Mouse (Mus musculus) stomach, embryonic 16.5 days (tissue): ENCODE measurements around the gene Slc17a9. TPM values are rescaled to one million over a fixed set of nuclear protein-coding genes. Genes with fewer than 3 reads are reported as not detected.

Experiments used
- ATAC-seq: fragments of 200-750 bp; cut with Nextera tagmentation; 2 replicates; pipeline ENCODE4 v1.8.0; 2017; ENCODE audit warnings: moderate number of reproducible peaks, moderate TSS enrichment; ENCODE audit not compliant: insufficient read depth, low FRiP score
- H3K27ac ChIP-seq: fragments of 300-500 bp; sonication (generic); 2 replicates; pipeline ENCODE4 v1.5.1; 2014; ENCODE audit warnings: low read length
- H3K27me3 ChIP-seq: fragments of 300-500 bp; sonication (generic); 2 replicates; pipeline ENCODE4 v1.6.1; 2014; ENCODE audit warnings: low read length, control low read depth, mixed read lengths; ENCODE audit not compliant: control insufficient read depth, insufficient read depth
- H3K36me3 ChIP-seq: fragments of 300-500 bp; sonication (generic); 2 replicates; pipeline ENCODE4 v1.6.1; 2014; ENCODE audit warnings: low read length; ENCODE audit not compliant: control insufficient read depth, insufficient read depth
- H3K4me1 ChIP-seq: fragments of 300-500 bp; sonication (generic); 2 replicates; pipeline ENCODE4 v1.6.1; 2014; ENCODE audit warnings: low read length, control low read depth, mixed read lengths; ENCODE audit not compliant: control insufficient read depth, insufficient read depth
- H3K4me2 ChIP-seq: fragments of 300-500 bp; sonication (generic); 2 replicates; pipeline ENCODE4 v1.6.1; 2014; ENCODE audit warnings: low read depth, low read length, mixed read lengths
- H3K4me3 ChIP-seq: fragments of 300-500 bp; sonication (generic); replicated peaks from 2 replicates; pipeline ENCODE4 v1.5.1; 2014; ENCODE audit warnings: mild to moderate bottlenecking, low read length
- H3K9ac ChIP-seq: fragments of 300-500 bp; sonication (generic); 2 replicates; pipeline ENCODE4 v1.6.1; 2014; ENCODE audit warnings: low read length
- H3K9me3 ChIP-seq: fragments of 300-500 bp; sonication (generic); replicated peaks from 2 replicates; pipeline ENCODE4 v1.6.1; 2016; ENCODE audit warnings: low read length, control low read depth; ENCODE audit not compliant: control insufficient read depth
- WGBS: fragments of 180-500 bp; shearing (Covaris S2); extraction: QIAGEN DNeasy Blood & Tissue Kit; methylation state at CpG from one replicate; pipeline ENCODE4 v1.1.7; 2014; 5-methylcytosine and 5-hydroxymethylcytosine counted together
- polyA plus RNA-seq: library from polyadenylated mRNA; unstranded; fragments of >200 nt; fragmentation: Nextera tagmentation; extraction: Ambion mirVana; gene quantifications from 2 replicates; pipeline ENCODE4 v1.2.1, GENCODE M21; 2015

The Slc17a9 gene
- polyA plus RNA-seq, 1 experiment from 2014 or later: 5.1 TPM

DNA sequence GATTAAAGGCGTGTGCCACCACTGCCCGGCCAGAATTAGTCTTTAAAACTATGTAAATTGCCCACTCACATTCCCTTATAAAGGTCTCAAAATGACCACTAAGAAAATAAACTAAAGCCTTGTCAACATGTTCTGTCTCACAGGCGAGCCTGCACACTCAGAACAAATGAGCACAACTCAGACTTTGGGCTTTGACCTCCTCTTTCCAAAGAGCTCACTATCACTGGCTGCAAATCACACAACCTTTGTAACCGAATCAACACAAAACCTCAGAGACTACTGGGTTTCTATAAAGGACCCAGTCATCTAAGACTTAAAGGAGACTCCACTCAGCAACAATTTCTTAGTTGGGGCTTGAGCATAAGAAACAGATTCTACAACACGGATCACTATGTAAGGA, 24.6 kb upstream of the Slc17a9 start:
- Histone ChIP-seq H3K36me3 (no peaks in the 10 kb centered on the region), H3K4me1 (peaks cover 35% of the 10 kb centered on the region), H3K4me3 (peak overlapping the region; percentile 68), H3K9ac (peak overlapping the region; percentile 98), H3K9me3 (no peaks in the 10 kb centered on the region), H3K27me3 (no peaks in the 10 kb centered on the region), H3K4me2 (peak overlapping the region; percentile 83), H3K27ac (0 out of 2 replicates have a peak overlapping the region, but pooled peaks have one; percentile 97)
- no peak for ATAC-seq
- 61% methylated on average over 5 of the region's 5 CpGs for WGBS

DNA sequence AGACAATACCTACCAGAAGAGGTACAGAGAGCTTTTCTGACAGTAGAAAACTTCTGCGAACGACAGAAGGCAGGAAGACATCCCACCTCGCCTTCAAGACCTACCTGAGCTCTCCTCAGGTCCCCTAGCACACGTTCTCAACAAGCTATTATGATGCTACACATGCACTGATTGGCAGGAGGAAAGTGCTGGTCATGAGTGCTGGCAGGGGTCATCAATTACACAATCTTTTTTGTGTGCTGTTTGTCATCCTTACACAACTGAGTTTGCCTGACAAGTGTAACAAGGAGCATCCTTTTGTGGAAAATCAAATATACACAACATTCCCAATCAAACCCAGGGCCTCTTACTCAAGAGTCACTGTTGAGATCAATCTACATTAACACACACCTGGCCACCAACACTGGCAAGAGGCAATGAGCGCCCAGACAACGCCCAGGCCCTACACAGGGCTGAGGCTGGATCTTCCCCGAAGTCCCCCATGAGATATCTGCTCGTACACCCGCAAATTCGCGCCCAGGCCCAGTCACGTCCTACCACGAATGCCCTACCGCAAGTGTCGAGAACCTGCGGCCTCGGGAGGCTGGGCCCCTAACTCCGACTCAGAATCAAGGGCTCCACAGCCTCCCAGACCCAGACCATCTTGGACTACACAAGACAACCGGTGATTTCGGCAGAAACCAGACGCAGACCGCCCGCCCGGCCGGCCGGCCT, 23.9 kb upstream of the Slc17a9 start:
- H3K4me2 ChIP-seq: peak overlapping the region; percentile 83
- peak overlapping the region; percentile 97 for H3K27ac ChIP-seq
- ATAC-seq: peak; percentile 6; the same call in 1 of the 2 replicates
- no peaks in the 10 kb centered on the region for H3K36me3 ChIP-seq
- H3K4me3 ChIP-seq: peak overlapping the region; percentile 68
- H3K27me3 ChIP-seq: no peaks in the 10 kb centered on the region
- H3K9ac ChIP-seq: peak overlapping the region; percentile 98
- H3K9me3 ChIP-seq: no peaks in the 10 kb centered on the region
- WGBS: 5% methylated on average over 26 of the region's 26 CpGs
- H3K4me1 ChIP-seq: peaks cover 32% of the 10 kb centered on the region

DNA sequence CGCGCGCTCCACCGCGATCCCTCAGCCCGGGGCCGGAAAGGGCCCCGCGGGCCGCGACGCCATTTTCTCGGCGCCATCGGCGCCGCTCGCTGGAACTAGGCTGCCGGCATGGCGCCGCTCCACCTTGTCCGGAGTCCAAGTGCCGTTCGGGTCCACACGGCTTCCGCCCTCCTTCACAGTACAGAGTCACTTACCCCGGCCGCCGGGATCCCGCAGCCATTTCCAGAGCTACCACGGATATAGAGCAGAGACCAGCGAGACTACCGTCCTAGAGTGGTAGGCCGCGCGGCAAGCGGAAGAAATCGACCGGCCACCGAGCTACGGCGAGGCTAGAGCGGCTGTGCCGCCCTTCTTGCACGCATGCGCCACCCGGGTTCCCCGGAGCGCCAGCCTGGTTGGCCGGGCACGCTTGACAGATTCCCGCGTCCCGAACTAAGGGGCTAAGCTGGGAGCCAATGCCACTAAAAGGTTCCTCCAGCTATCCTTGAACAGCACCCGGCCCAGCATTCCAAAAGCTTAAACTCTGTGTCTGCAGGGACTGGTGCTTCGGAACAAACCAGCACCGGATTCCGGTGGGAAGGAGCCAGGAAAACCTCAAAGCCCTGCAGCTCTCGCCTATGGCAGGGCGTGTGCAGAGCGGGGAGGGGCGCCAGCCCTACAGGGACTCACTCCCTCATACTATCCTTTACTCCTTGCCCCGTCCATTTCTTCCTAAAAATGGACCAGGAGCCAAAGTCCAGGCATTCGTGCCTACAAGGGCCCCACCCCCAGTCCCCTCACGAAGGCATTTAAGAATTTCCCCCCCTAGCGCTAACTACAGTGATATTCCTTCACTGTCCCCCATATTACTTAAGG, 23.1 kb upstream of the Slc17a9 start:
- under 1% methylated on average over 66 of the region's 66 CpGs for WGBS
- ATAC-seq: peak; percentile 96
- Histone ChIP-seq H3K27ac (peak overlapping the region; percentile 97), H3K4me3 (peak overlapping the region; percentile 68), H3K4me1 (peaks cover 32% of the 10 kb centered on the region), H3K9me3 (no peaks in the 10 kb centered on the region), H3K36me3 (no peaks in the 10 kb centered on the region), H3K27me3 (no peaks in the 10 kb centered on the region), H3K9ac (peak overlapping the region; percentile 98), H3K4me2 (peak overlapping the region; percentile 83)

GRCm38 (mm10) chr2:180702701-180703149, 22.3 kb upstream of the Slc17a9 start:
- Histone ChIP-seq H3K27ac (peak overlapping the region; percentile 97), H3K4me2 (peak overlapping the region; percentile 83), H3K36me3 (no peaks in the 10 kb centered on the region), H3K9me3 (no peaks in the 10 kb centered on the region), H3K4me3 (peak overlapping the region; percentile 68), H3K27me3 (no peaks in the 10 kb centered on the region), H3K9ac (peak overlapping the region; percentile 98), H3K4me1 (peaks cover 32% of the 10 kb centered on the region)
- ATAC-seq: no peak
- 28% methylated on average over 4 of the region's 4 CpGs for WGBS

DNA sequence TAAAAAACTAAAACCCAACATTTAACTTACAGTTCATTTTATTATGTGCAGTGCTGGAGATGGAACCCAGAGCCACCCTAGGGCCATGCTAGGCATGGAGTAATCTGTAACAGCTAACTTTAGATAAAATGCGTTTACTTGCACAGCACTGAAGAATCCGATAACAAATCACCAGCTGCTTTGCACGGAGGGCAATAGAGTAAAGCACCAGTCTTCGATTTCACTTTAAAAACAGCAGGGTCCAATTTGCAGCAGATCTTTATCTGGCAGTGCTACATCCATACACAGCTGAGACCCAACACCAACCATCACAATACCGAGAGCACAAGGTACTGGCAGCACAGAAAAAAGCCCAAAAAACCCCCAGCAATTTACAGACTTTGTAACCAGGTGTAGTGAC, 21.9 kb upstream of the Slc17a9 start:
- Histone ChIP-seq H3K27ac (peak overlapping the region; percentile 97), H3K4me1 (peaks cover 35% of the 10 kb centered on the region), H3K9ac (peak overlapping the region; percentile 7; the same call in 1 of the 2 replicates), H3K27me3 (no peaks in the 10 kb centered on the region), H3K36me3 (no peaks in the 10 kb centered on the region), H3K4me3 (no peak overlapping the region), H3K9me3 (no peaks in the 10 kb centered on the region), H3K4me2 (peak overlapping the region; percentile 83)
- WGBS: 66% methylated on average over 5 of the region's 5 CpGs
- no peak for ATAC-seq

DNA sequence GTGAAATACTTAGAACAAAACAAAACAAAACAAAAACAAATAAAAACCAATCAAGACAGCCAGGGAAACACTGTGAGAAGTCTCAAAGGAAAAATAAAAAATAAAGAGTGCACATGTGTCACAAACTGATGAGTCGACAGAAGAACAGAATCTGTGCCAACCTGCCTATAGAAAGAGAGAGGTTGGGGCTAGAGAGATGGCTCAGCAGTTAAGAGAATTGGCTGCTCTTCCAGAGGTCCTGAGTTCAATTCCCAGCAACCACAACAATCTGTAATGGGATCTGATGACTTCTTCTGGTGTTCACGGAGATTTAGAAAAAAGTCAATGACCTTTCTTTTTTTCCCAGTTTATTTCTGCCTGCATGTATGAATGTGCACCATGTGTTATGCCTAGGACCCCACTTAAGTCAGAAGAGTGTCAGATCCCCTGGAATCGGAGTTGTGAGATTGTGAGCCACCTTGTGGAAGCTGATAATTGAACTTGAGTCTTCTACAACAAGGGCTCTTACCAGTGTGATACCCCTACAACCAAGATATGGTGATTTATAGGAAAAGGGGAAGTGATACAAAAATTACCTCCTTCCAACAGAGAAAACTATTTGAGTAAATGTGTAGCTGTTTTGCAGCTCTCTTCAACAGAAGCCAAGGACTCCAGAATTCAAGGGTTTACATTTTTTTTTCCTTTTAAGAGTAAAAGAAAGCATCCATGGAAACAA, 21.3 kb upstream of the Slc17a9 start:
- H3K27me3 ChIP-seq: no peaks in the 10 kb centered on the region
- H3K27ac ChIP-seq: no peak overlapping the region
- H3K9ac ChIP-seq: no peak overlapping the region
- H3K4me1 ChIP-seq: peaks cover 41% of the 10 kb centered on the region
- no peaks in the 10 kb centered on the region for H3K36me3 ChIP-seq
- no peak for ATAC-seq
- no peak overlapping the region for H3K4me2 ChIP-seq
- 78% methylated on average over 3 of the region's 3 CpGs for WGBS
- no peak overlapping the region for H3K4me3 ChIP-seq
- no peaks in the 10 kb centered on the region for H3K9me3 ChIP-seq

DNA sequence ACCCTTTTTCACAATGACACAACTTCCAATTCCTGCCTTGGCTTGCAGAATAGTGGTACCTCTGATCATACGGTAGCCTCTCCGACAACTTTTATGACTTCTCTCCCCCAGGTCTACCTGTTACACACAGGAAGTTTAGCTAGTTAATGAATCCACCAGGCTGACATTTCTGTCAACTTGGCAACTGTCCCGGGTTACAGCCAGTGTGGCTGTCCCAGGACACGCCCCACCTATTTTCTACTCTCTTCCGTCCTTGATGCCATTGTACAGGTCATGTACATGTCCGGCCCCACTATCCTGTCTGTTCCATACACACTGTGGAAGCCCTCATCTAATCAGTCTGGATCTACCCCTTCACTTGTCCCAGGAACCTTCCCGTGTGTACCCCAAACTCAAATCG, 20.5 kb upstream of the Slc17a9 start:
- Histone ChIP-seq H3K4me1 (peaks cover 34% of the 10 kb centered on the region), H3K9me3 (no peaks in the 10 kb centered on the region), H3K4me3 (no peak overlapping the region), H3K4me2 (no peak overlapping the region), H3K36me3 (no peaks in the 10 kb centered on the region), H3K27ac (no peak overlapping the region; the same call in 1 of the 2 replicates), H3K27me3 (no peaks in the 10 kb centered on the region), H3K9ac (no peak overlapping the region)
- no peak for ATAC-seq
- 72% methylated on average over 8 of the region's 8 CpGs for WGBS

DNA sequence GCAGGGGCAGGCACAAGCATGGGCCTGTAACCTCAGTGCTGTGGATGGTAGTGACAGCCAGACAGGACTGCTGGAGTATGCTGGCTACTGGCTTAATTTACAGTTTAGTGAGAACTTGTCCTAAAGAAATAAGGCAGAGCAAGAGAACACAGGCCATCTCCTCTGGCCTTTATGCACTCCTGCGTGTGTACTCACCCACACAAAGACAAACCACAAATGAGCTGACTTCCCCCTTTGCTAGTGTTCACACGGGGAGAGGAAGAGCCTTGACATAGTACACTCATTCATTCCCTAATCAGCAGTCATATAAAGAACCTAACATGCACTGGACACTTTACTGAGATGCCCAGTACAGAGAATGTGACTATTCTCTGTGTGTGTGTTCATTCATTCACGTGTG, 20.0 kb upstream of the Slc17a9 start:
- H3K9ac ChIP-seq: no peak overlapping the region
- ATAC-seq: no peak
- H3K27ac ChIP-seq: no peak overlapping the region; the same call in 1 of the 2 replicates
- H3K36me3 ChIP-seq: no peaks in the 10 kb centered on the region
- 79% methylated on average over 3 of the region's 3 CpGs for WGBS
- no peak overlapping the region for H3K4me3 ChIP-seq
- H3K9me3 ChIP-seq: no peaks in the 10 kb centered on the region
- H3K4me2 ChIP-seq: no peak overlapping the region
- peaks cover 30% of the 10 kb centered on the region for H3K4me1 ChIP-seq
- no peaks in the 10 kb centered on the region for H3K27me3 ChIP-seq
